Mouse (Mus musculus): ENCODE measurements around the gene Tgif2lx1.
"Not testable (repeated sequence)": the region's sequence is repeated elsewhere in the genome, so short reads cannot be mapped to it uniquely, and the experiment has no call there.

The Tgif2lx1 gene

GRCm38 (mm10) chrX:118480637-118481036, at the start of gene Tgif2lx1:
Gene Tgif2lx1 (minus strand): TSS chrX:118480737.
- DNase-seq = not testable (repeated sequence)

Measured in cerebellum, adult 8-10 months (tissue).